Mouse (Mus musculus): Measurements from ENCODE around the gene Ahsa2. TPM values are rescaled to one million over a fixed set of nuclear protein-coding genes. Genes with fewer than 3 reads are reported as not detected.

The Ahsa2 gene
- polyA plus RNA-seq (2012; fragmentation: generic; extraction: Trizol): 52.8 TPM
- long read RNA-seq, experiment 1, transcript Ahsa2-201 (9 exons, 3,023 nt): major isoform, 77 of 103 reads
- long read RNA-seq, experiment 1, transcript Ahsa2-202 (9 exons, 3,583 nt): minor isoform, 9 of 103 reads
- long read RNA-seq, experiment 1, partial matches to known transcripts: 2 of 103 reads
- long read RNA-seq, experiment 1, other reads (novel, unspliced or antisense): 14 of 103 reads
- long read RNA-seq, experiment 2, transcript Ahsa2-202 (9 exons, 3,583 nt): minor isoform, 37 of 358 reads
- long read RNA-seq, experiment 2, transcript Ahsa2-201 (9 exons, 3,023 nt): major isoform, 268 of 358 reads
- long read RNA-seq, experiment 2, partial matches to known transcripts: 1 of 358 reads
- long read RNA-seq, experiment 2, other reads (novel, unspliced or antisense): 52 of 358 reads

- Histone ChIP-seq H3K79me2 (ENCODE audit: control insufficient read depth, insufficient read depth) (peaks cover 38% of the 10 kb centered on the region), H3K4me3 (ENCODE audit: insufficient read depth, poor library complexity, severe bottlenecking) (peak within 1 kb of the TSS; percentile 89), H3K36me3 (ENCODE audit: control insufficient read depth, insufficient read depth) (peaks cover 36% of the 10 kb centered on the region), H3K79me3 (ENCODE audit: low read depth) (peaks cover 29% of the 10 kb centered on the region), H3K27me3 (ENCODE audit: control insufficient read depth, insufficient read depth, insufficient read length) (no peaks in the 10 kb centered on the region), H3ac (ENCODE audit: control insufficient read depth, insufficient read length, low read depth) (peak within 1 kb of the TSS; percentile 78)
- no peak for TF ChIP-seq MYOG (IDR thresholded peaks at IDR 0.05; ENCODE audit: control insufficient read depth, extremely low read depth, insufficient read length)
- peak; percentile 5 for TF ChIP-seq MAX (IDR thresholded peaks at IDR 0.05)
- TF ChIP-seq CTCF (IDR thresholded peaks at IDR 0.05; ENCODE audit: control insufficient read depth, insufficient read depth, insufficient read length): no peak
These were observed at the start of gene Ahsa2 for GRCm38 (mm10) chr11:23497718-23498509. Gene Ahsa2 (minus strand): TSS chr11:23498030.

- Histone ChIP-seq H3K79me3 (ENCODE audit: low read depth) (no peaks in the 10 kb centered on the region), H3K27me3 (ENCODE audit: control insufficient read depth, insufficient read depth, insufficient read length) (no peaks in the 10 kb centered on the region), H3K79me2 (ENCODE audit: control insufficient read depth, insufficient read depth) (no peaks in the 10 kb centered on the region), H3K4me3 (ENCODE audit: insufficient read depth, poor library complexity, severe bottlenecking) (no peak overlapping the region), H3K36me3 (ENCODE audit: control insufficient read depth, insufficient read depth) (no peaks in the 10 kb centered on the region), H3ac (ENCODE audit: control insufficient read depth, insufficient read length, low read depth) (no peak overlapping the region)
- no peak for TF ChIP-seq CTCF (IDR thresholded peaks at IDR 0.05; ENCODE audit: control insufficient read depth, insufficient read depth, insufficient read length)
- TF ChIP-seq MYOD1 (IDR thresholded peaks at IDR 0.05; ENCODE audit: control insufficient read depth, insufficient read length, low read depth): no peak
- no peak for TF ChIP-seq MAX (IDR thresholded peaks at IDR 0.05)
- TF ChIP-seq FOSL1 (IDR thresholded peaks at IDR 0.05; ENCODE audit: insufficient read depth, low read length, poor library complexity, severe bottlenecking): no peak
- TF ChIP-seq USF1 (IDR thresholded peaks at IDR 0.05; ENCODE audit: low read depth): no peak
- no peak for TF ChIP-seq CEBPB (IDR thresholded peaks at IDR 0.05; ENCODE audit: low read depth)
- no peak for TF ChIP-seq MYOG (IDR thresholded peaks at IDR 0.05; ENCODE audit: control insufficient read depth, extremely low read depth, insufficient read length)
These were observed 39.6 kb upstream of the Ahsa2 start for GRCm38 (mm10) chr11:23537446-23537845.

- Histone ChIP-seq H3K27me3 (ENCODE audit: control insufficient read depth, insufficient read depth, insufficient read length) (no peaks in the 10 kb centered on the region), H3K36me3 (ENCODE audit: control insufficient read depth, insufficient read depth) (no peaks in the 10 kb centered on the region), H3K4me3 (ENCODE audit: insufficient read depth, poor library complexity, severe bottlenecking) (no peak within 1 kb of the TSS), H3K79me2 (ENCODE audit: control insufficient read depth, insufficient read depth) (peaks cover 12% of the 10 kb centered on the region), H3K79me3 (ENCODE audit: low read depth) (no peaks in the 10 kb centered on the region), H3ac (ENCODE audit: control insufficient read depth, insufficient read length, low read depth) (peak within 1 kb of the TSS; percentile 64)
- TF ChIP-seq MAX (IDR thresholded peaks at IDR 0.05) (no peak), MYOD1 (IDR thresholded peaks at IDR 0.05; ENCODE audit: control insufficient read depth, insufficient read length, low read depth) (no peak), CTCF (IDR thresholded peaks at IDR 0.05; ENCODE audit: control insufficient read depth, insufficient read depth, insufficient read length) (no peak), CEBPB (IDR thresholded peaks at IDR 0.05; ENCODE audit: low read depth) (no peak)
These were observed 22.8 kb upstream of the Ahsa2 start, which contains the start of gene 1700093K21Rik for GRCm38 (mm10) chr11:23520473-23521205. Gene 1700093K21Rik (minus strand): TSS chr11:23521155.

- TF ChIP-seq MYOD1 (IDR thresholded peaks at IDR 0.05; ENCODE audit: control insufficient read depth, insufficient read length, low read depth) (peak; percentile 77), CEBPB (IDR thresholded peaks at IDR 0.05; ENCODE audit: low read depth) (no peak), MAX (IDR thresholded peaks at IDR 0.05) (no peak)
- Histone ChIP-seq H3K27me3 (ENCODE audit: control insufficient read depth, insufficient read depth, insufficient read length) (no peaks in the 10 kb centered on the region), H3K79me3 (ENCODE audit: low read depth) (no peaks in the 10 kb centered on the region), H3ac (ENCODE audit: control insufficient read depth, insufficient read length, low read depth) (no peak overlapping the region), H3K4me3 (ENCODE audit: insufficient read depth, poor library complexity, severe bottlenecking) (no peak overlapping the region), H3K36me3 (ENCODE audit: control insufficient read depth, insufficient read depth) (no peaks in the 10 kb centered on the region), H3K79me2 (ENCODE audit: control insufficient read depth, insufficient read depth) (peaks cover 12% of the 10 kb centered on the region)
These were observed 21.2 kb upstream of the Ahsa2 start for GRCm38 (mm10) chr11:23518981-23519380.

GRCm38 (mm10) chr11:23515315-23515714, 17.5 kb upstream of the Ahsa2 start:
- H3K36me3 ChIP-seq (ENCODE audit: control insufficient read depth, insufficient read depth): no peaks in the 10 kb centered on the region
- no peaks in the 10 kb centered on the region for H3K27me3 ChIP-seq (ENCODE audit: control insufficient read depth, insufficient read depth, insufficient read length)
- no peak overlapping the region for H3ac ChIP-seq (ENCODE audit: control insufficient read depth, insufficient read length, low read depth)
- no peaks in the 10 kb centered on the region for H3K79me3 ChIP-seq (ENCODE audit: low read depth)
- peaks cover 6% of the 10 kb centered on the region for H3K79me2 ChIP-seq (ENCODE audit: control insufficient read depth, insufficient read depth)
- H3K4me3 ChIP-seq (ENCODE audit: insufficient read depth, poor library complexity, severe bottlenecking): no peak overlapping the region
- TF ChIP-seq CTCF (IDR thresholded peaks at IDR 0.05; ENCODE audit: control insufficient read depth, insufficient read depth, insufficient read length) (no peak), MYOD1 (IDR thresholded peaks at IDR 0.05; ENCODE audit: control insufficient read depth, insufficient read length, low read depth) (peak; percentile 100)

Measured in C2C12 (cell line).